Mouse (Mus musculus): ENCODE results near the gene Itsn2. TPM values are rescaled to one million over a fixed set of nuclear protein-coding genes. Genes with fewer than 3 reads are reported as not detected.
"Not testable (repeated sequence)": the region's sequence is repeated elsewhere in the genome, so short reads cannot be mapped to it uniquely, and the experiment has no call there.

The Itsn2 gene
- polyA plus RNA-seq (2014; fragmentation: Nextera tagmentation; extraction: Ambion mirVana): 43.6 and 44.0 TPM in 2 replicates

GRCm38 (mm10) chr12:4592541-4593165, at the start of gene Itsn2, which contains the start of gene Gm3625:
Gene Itsn2 (plus strand): TSS chr12:4592638.
Gene Gm3625 (minus strand): TSS chr12:4592927.
- Histone ChIP-seq H3K9ac (ENCODE audit: low read depth, low read length) (peak within 1 kb of the TSS; percentile 91), H3K4me2 (ENCODE audit: low read depth, low read length) (peak within 1 kb of the TSS; percentile 78), H3K9me3 (ENCODE audit: control insufficient read depth, low read length) (no peaks in the 10 kb centered on the region), H3K27ac (replicated peaks; ENCODE audit: low read depth, low read length) (peak within 1 kb of the TSS; percentile 81), H3K27me3 (replicated peaks; ENCODE audit: control insufficient read depth, insufficient read depth, low read length) (no peaks in the 10 kb centered on the region), H3K4me1 (ENCODE audit: control insufficient read depth, insufficient read depth, low read length) (peaks cover 4% of the 10 kb centered on the region; the same call in 1 of the 2 replicates), H3K36me3 (ENCODE audit: control insufficient read depth, insufficient read depth, low read length) (no peaks in the 10 kb centered on the region), H3K4me3 (ENCODE audit: low read depth, low read length) (peak within 1 kb of the TSS; percentile 91)
- under 1% methylated on average over 6 of the region's 49 CpGs for WGBS
- peak; percentile 83 for ATAC-seq (ENCODE audit: low read depth)
- peak; percentile 69 for DNase-seq (ENCODE audit: low spot score)

DNA sequence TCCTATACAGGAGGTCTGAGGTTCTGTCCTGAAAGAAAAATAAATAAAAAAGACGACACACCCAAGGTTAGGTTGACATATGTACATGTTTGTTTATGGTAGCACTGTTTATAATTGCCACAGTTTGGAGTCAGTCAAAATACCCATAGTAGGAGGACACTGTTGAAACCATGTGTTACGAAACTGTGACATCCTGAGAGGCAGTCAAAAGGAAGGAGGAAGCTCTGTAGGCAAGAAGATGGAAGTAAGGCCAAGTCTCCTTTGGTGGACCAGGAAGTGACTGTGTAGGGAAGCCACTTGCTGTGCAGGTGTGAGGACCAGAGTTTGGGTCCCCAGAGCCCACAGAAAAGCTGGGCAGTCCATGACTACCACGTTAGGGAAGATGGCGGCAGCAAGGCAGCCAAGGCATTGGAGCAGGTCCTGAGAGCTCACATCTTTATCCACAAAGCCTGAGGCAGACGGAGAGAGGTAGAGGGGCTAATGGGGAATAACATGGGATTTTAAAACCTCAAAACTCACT, 48.0 kb upstream of the Itsn2 start:
- Histone ChIP-seq H3K4me2 (ENCODE audit: low read depth, low read length) (no peak overlapping the region), H3K9me3 (ENCODE audit: control insufficient read depth, low read length) (no peaks in the 10 kb centered on the region), H3K36me3 (ENCODE audit: control insufficient read depth, insufficient read depth, low read length) (no peaks in the 10 kb centered on the region), H3K27ac (replicated peaks; ENCODE audit: low read depth, low read length) (no peak overlapping the region), H3K4me1 (ENCODE audit: control insufficient read depth, insufficient read depth, low read length) (peaks cover 12% of the 10 kb centered on the region), H3K4me3 (ENCODE audit: low read depth, low read length) (no peak overlapping the region), H3K27me3 (replicated peaks; ENCODE audit: control insufficient read depth, insufficient read depth, low read length) (no peaks in the 10 kb centered on the region), H3K9ac (ENCODE audit: low read depth, low read length) (no peak overlapping the region)
- WGBS: 89% methylated on average over 5 of the region's 5 CpGs
- ATAC-seq (ENCODE audit: low read depth) (no peak), DNase-seq (ENCODE audit: low spot score) (no peak)

DNA sequence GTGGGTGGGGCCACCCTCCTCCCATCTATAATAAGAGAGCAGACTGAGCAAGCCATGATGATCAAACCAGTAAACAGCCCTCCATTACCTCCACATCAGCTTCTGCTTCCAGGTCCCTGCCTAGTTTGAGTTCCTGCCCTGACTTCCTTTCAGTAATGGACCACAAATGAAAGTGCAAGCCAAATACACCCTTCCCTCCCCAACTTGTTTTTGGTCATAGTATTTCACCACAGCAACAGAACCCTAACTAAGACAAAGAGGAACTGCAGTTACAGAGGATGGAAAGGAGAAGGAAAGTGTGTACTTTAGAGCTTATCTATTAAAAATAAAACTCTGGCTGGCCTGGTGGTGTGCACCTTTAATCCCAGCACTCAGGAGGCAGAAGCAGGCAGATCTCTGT, 47.0 kb upstream of the Itsn2 start:
- H3K9me3 ChIP-seq (ENCODE audit: control insufficient read depth, low read length): no peaks in the 10 kb centered on the region
- DNase-seq (ENCODE audit: low spot score) (no peak), ATAC-seq (ENCODE audit: low read depth) (no peak)
- no peak overlapping the region for H3K4me2 ChIP-seq (ENCODE audit: low read depth, low read length)
- no peak overlapping the region for H3K27ac ChIP-seq (replicated peaks; ENCODE audit: low read depth, low read length)
- H3K4me1 ChIP-seq (ENCODE audit: control insufficient read depth, insufficient read depth, low read length): peaks cover 12% of the 10 kb centered on the region
- H3K27me3 ChIP-seq (replicated peaks; ENCODE audit: control insufficient read depth, insufficient read depth, low read length): no peaks in the 10 kb centered on the region
- H3K9ac ChIP-seq (ENCODE audit: low read depth, low read length): no peak overlapping the region
- H3K36me3 ChIP-seq (ENCODE audit: control insufficient read depth, insufficient read depth, low read length): no peaks in the 10 kb centered on the region
- no peak overlapping the region for H3K4me3 ChIP-seq (ENCODE audit: low read depth, low read length)

DNA sequence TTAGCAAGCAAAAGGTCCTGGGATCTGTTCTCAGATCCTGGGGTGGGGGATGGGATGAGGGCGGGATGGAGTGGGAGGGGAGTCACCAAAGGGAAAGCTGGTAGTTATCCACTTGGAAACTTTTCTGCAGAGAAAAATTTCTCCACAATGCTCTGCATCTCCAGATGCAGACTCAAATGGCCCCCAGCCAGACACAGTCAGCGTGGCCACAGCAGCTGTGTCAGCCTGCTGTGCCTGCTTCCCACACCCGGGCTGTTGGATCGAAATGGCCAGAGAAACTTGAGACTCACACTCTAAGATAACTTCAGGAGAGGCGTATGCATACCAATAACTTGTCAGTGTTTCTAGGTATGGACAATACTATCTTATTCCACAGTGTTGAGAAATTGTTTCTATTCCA, 45.9 kb upstream of the Itsn2 start:
- no peaks in the 10 kb centered on the region for H3K27me3 ChIP-seq (replicated peaks; ENCODE audit: control insufficient read depth, insufficient read depth, low read length)
- H3K9ac ChIP-seq (ENCODE audit: low read depth, low read length): 0 out of 2 replicates have a peak overlapping the region, but pooled peaks have one; percentile 25
- peak overlapping the region; percentile 28 for H3K27ac ChIP-seq (replicated peaks; ENCODE audit: low read depth, low read length)
- no peak overlapping the region for H3K4me2 ChIP-seq (ENCODE audit: low read depth, low read length)
- H3K4me1 ChIP-seq (ENCODE audit: control insufficient read depth, insufficient read depth, low read length): peaks cover 14% of the 10 kb centered on the region
- no peaks in the 10 kb centered on the region for H3K9me3 ChIP-seq (ENCODE audit: control insufficient read depth, low read length)
- 38% methylated on average over 5 of the region's 5 CpGs for WGBS
- no peaks in the 10 kb centered on the region for H3K36me3 ChIP-seq (ENCODE audit: control insufficient read depth, insufficient read depth, low read length)
- ATAC-seq (ENCODE audit: low read depth) (no peak; the same call in 1 of the 2 replicates), DNase-seq (ENCODE audit: low spot score) (peak; percentile 86)
- H3K4me3 ChIP-seq (ENCODE audit: low read depth, low read length): no peak overlapping the region

- H3K36me3 ChIP-seq (ENCODE audit: control insufficient read depth, insufficient read depth, low read length): no peaks in the 10 kb centered on the region
- H3K9ac ChIP-seq (ENCODE audit: low read depth, low read length): no peak overlapping the region
- H3K9me3 ChIP-seq (ENCODE audit: control insufficient read depth, low read length): no peaks in the 10 kb centered on the region
- ATAC-seq (ENCODE audit: low read depth): peak; percentile 50
- peak overlapping the region; percentile 13; the same call in 1 of the 2 replicates for H3K4me2 ChIP-seq (ENCODE audit: low read depth, low read length)
- H3K4me3 ChIP-seq (ENCODE audit: low read depth, low read length): no peak overlapping the region
- DNase-seq (ENCODE audit: low spot score): peak; percentile 79
- peak overlapping the region; percentile 15; the same call in 1 of the 2 replicates for H3K27ac ChIP-seq (replicated peaks; ENCODE audit: low read depth, low read length)
- H3K4me1 ChIP-seq (ENCODE audit: control insufficient read depth, insufficient read depth, low read length): peaks cover 18% of the 10 kb centered on the region
- no peaks in the 10 kb centered on the region for H3K27me3 ChIP-seq (replicated peaks; ENCODE audit: control insufficient read depth, insufficient read depth, low read length)
- WGBS: 48% methylated on average over 14 of the region's 14 CpGs
Observed at GRCm38 (mm10) chr12:4547557-4547956, 44.9 kb upstream of the Itsn2 start.

- Histone ChIP-seq H3K9ac (ENCODE audit: low read depth, low read length) (0 out of 2 replicates have a peak overlapping the region, but pooled peaks have one; percentile 15), H3K27ac (replicated peaks; ENCODE audit: low read depth, low read length) (0 out of 2 replicates have a peak overlapping the region, but pooled peaks have one; percentile 33), H3K36me3 (ENCODE audit: control insufficient read depth, insufficient read depth, low read length) (no peaks in the 10 kb centered on the region), H3K9me3 (ENCODE audit: control insufficient read depth, low read length) (no peaks in the 10 kb centered on the region), H3K4me2 (ENCODE audit: low read depth, low read length) (peak overlapping the region; percentile 52), H3K4me3 (ENCODE audit: low read depth, low read length) (peak overlapping the region; percentile 2; the same call in 1 of the 2 replicates), H3K4me1 (ENCODE audit: control insufficient read depth, insufficient read depth, low read length) (peaks cover 18% of the 10 kb centered on the region), H3K27me3 (replicated peaks; ENCODE audit: control insufficient read depth, insufficient read depth, low read length) (no peaks in the 10 kb centered on the region)
- 15% methylated on average over 18 of the region's 18 CpGs for WGBS
- ATAC-seq (ENCODE audit: low read depth) (peak; percentile 64), DNase-seq (ENCODE audit: low spot score) (peak; percentile 93)
Observed at GRCm38 (mm10) chr12:4548053-4549013, 44.1 kb upstream of the Itsn2 start.

GRCm38 (mm10) chr12:4553704-4554103, 38.7 kb upstream of the Itsn2 start:
- not testable (repeated sequence) for ATAC-seq (ENCODE audit: low read depth); H3K9ac ChIP-seq (ENCODE audit: low read depth, low read length); H3K4me1 ChIP-seq (ENCODE audit: control insufficient read depth, insufficient read depth, low read length); DNase-seq (ENCODE audit: low spot score); H3K9me3 ChIP-seq (ENCODE audit: control insufficient read depth, low read length); H3K4me3 ChIP-seq (ENCODE audit: low read depth, low read length); H3K36me3 ChIP-seq (ENCODE audit: control insufficient read depth, insufficient read depth, low read length); H3K27me3 ChIP-seq (replicated peaks; ENCODE audit: control insufficient read depth, insufficient read depth, low read length); H3K27ac ChIP-seq (replicated peaks; ENCODE audit: low read depth, low read length); H3K4me2 ChIP-seq (ENCODE audit: low read depth, low read length)
- 77% methylated on average over 3 of the region's 3 CpGs for WGBS

- Histone ChIP-seq H3K9ac (ENCODE audit: low read depth, low read length) (no peak overlapping the region), H3K9me3 (ENCODE audit: control insufficient read depth, low read length) (no peaks in the 10 kb centered on the region), H3K4me2 (ENCODE audit: low read depth, low read length) (no peak overlapping the region), H3K27ac (replicated peaks; ENCODE audit: low read depth, low read length) (no peak overlapping the region), H3K4me1 (ENCODE audit: control insufficient read depth, insufficient read depth, low read length) (peaks cover 11% of the 10 kb centered on the region; the same call in 1 of the 2 replicates), H3K4me3 (ENCODE audit: low read depth, low read length) (no peak overlapping the region), H3K36me3 (ENCODE audit: control insufficient read depth, insufficient read depth, low read length) (no peaks in the 10 kb centered on the region), H3K27me3 (replicated peaks; ENCODE audit: control insufficient read depth, insufficient read depth, low read length) (no peaks in the 10 kb centered on the region)
- no peak for ATAC-seq (ENCODE audit: low read depth)
- 71% methylated on average over 5 of the region's 6 CpGs for WGBS
- no peak for DNase-seq (ENCODE audit: low spot score)
Observed at GRCm38 (mm10) chr12:4555451-4555850, 37.0 kb upstream of the Itsn2 start.
